Mouse (Mus musculus): Measurements from ENCODE around the gene Fam189a1. TPM values are rescaled to one million over a fixed set of nuclear protein-coding genes. Genes with fewer than 3 reads are reported as not detected.

Fam189a1 gene
- polyA plus RNA-seq, 1 experiment from 2014 or later = 2.7 TPM

GRCm38 (mm10) chr7:65153846-65154245 lies 2.5 kb downstream of the Fam189a1 start:
- no peak overlapping the region for H3K27ac ChIP-seq (ENCODE audit: low read depth, low read length)
- no peak for ATAC-seq (replicated peaks; ENCODE audit: low FRiP score)
- H3K4me3 ChIP-seq (ENCODE audit: low read depth, low read length) = no peak overlapping the region
- H3K9me3 ChIP-seq (ENCODE audit: control insufficient read depth, low read length) = no peaks in the 10 kb centered on the region
- H3K9ac ChIP-seq (ENCODE audit: low read length) = no peak overlapping the region
- DNase-seq (ENCODE audit: low spot score) = no peak
- H3K36me3 ChIP-seq (ENCODE audit: control insufficient read depth, insufficient read depth, low read length) = no peaks in the 10 kb centered on the region
- WGBS = 80% methylated on average over 7 of the region's 7 CpGs
- H3K27me3 ChIP-seq (ENCODE audit: control insufficient read depth, insufficient read depth, low read length) = peaks cover 37% of the 10 kb centered on the region
- H3K4me1 ChIP-seq (replicated peaks; ENCODE audit: control insufficient read depth, insufficient read depth, low read length) = peaks cover 3% of the 10 kb centered on the region; the same call in 1 of the 2 replicates
- H3K4me2 ChIP-seq (ENCODE audit: low read depth, low read length, severe bottlenecking) = no peak overlapping the region

GRCm38 (mm10) chr7:65151526-65151925 lies 4.8 kb downstream of the Fam189a1 start:
- no peak for DNase-seq (ENCODE audit: low spot score)
- Histone ChIP-seq H3K27ac (ENCODE audit: low read depth, low read length) (no peak overlapping the region), H3K4me3 (ENCODE audit: low read depth, low read length) (no peak overlapping the region), H3K4me2 (ENCODE audit: low read depth, low read length, severe bottlenecking) (no peak overlapping the region), H3K4me1 (replicated peaks; ENCODE audit: control insufficient read depth, insufficient read depth, low read length) (0 out of 2 replicates have a peak, but pooled peaks cover 3% of the 10 kb centered on the region), H3K9me3 (ENCODE audit: control insufficient read depth, low read length) (no peaks in the 10 kb centered on the region), H3K36me3 (ENCODE audit: control insufficient read depth, insufficient read depth, low read length) (no peaks in the 10 kb centered on the region), H3K9ac (ENCODE audit: low read length) (no peak overlapping the region), H3K27me3 (ENCODE audit: control insufficient read depth, insufficient read depth, low read length) (peaks cover 14% of the 10 kb centered on the region)
- no peak for ATAC-seq (replicated peaks; ENCODE audit: low FRiP score)
- 90% methylated on average over 7 of the region's 7 CpGs for WGBS

- DNase-seq (ENCODE audit: low spot score) (no peak), ATAC-seq (replicated peaks; ENCODE audit: low FRiP score) (no peak)
- no peak overlapping the region for H3K27ac ChIP-seq (ENCODE audit: low read depth, low read length)
- H3K27me3 ChIP-seq (ENCODE audit: control insufficient read depth, insufficient read depth, low read length) = 0 out of 2 replicates have a peak, but pooled peaks cover 2% of the 10 kb centered on the region
- 86% methylated on average over 9 of the region's 9 CpGs for WGBS
- no peak overlapping the region for H3K4me2 ChIP-seq (ENCODE audit: low read depth, low read length, severe bottlenecking)
- no peaks in the 10 kb centered on the region for H3K36me3 ChIP-seq (ENCODE audit: control insufficient read depth, insufficient read depth, low read length)
- H3K9ac ChIP-seq (ENCODE audit: low read length) = no peak overlapping the region
- no peaks in the 10 kb centered on the region for H3K9me3 ChIP-seq (ENCODE audit: control insufficient read depth, low read length)
- H3K4me3 ChIP-seq (ENCODE audit: low read depth, low read length) = no peak overlapping the region
- no peaks in the 10 kb centered on the region for H3K4me1 ChIP-seq (replicated peaks; ENCODE audit: control insufficient read depth, insufficient read depth, low read length)
Observed at GRCm38 (mm10) chr7:65149040-65149439, 7.3 kb downstream of the Fam189a1 start.

- Histone ChIP-seq H3K4me2 (ENCODE audit: low read depth, low read length, severe bottlenecking) (no peak overlapping the region), H3K36me3 (ENCODE audit: control insufficient read depth, insufficient read depth, low read length) (no peaks in the 10 kb centered on the region), H3K27me3 (ENCODE audit: control insufficient read depth, insufficient read depth, low read length) (no peaks in the 10 kb centered on the region), H3K9ac (ENCODE audit: low read length) (no peak overlapping the region), H3K4me1 (replicated peaks; ENCODE audit: control insufficient read depth, insufficient read depth, low read length) (no peaks in the 10 kb centered on the region), H3K27ac (ENCODE audit: low read depth, low read length) (no peak overlapping the region), H3K4me3 (ENCODE audit: low read depth, low read length) (no peak overlapping the region), H3K9me3 (ENCODE audit: control insufficient read depth, low read length) (no peaks in the 10 kb centered on the region)
- no peak for ATAC-seq (replicated peaks; ENCODE audit: low FRiP score)
- no peak for DNase-seq (ENCODE audit: low spot score)
- 68% methylated on average over 6 of the region's 6 CpGs for WGBS
Observed at GRCm38 (mm10) chr7:65144881-65145280, 11.5 kb downstream of the Fam189a1 start.

- Histone ChIP-seq H3K36me3 (ENCODE audit: control insufficient read depth, insufficient read depth, low read length) (no peaks in the 10 kb centered on the region), H3K27me3 (ENCODE audit: control insufficient read depth, insufficient read depth, low read length) (no peaks in the 10 kb centered on the region), H3K9me3 (ENCODE audit: control insufficient read depth, low read length) (no peaks in the 10 kb centered on the region), H3K9ac (ENCODE audit: low read length) (no peak overlapping the region), H3K4me1 (replicated peaks; ENCODE audit: control insufficient read depth, insufficient read depth, low read length) (no peaks in the 10 kb centered on the region), H3K4me2 (ENCODE audit: low read depth, low read length, severe bottlenecking) (no peak overlapping the region), H3K27ac (ENCODE audit: low read depth, low read length) (no peak overlapping the region), H3K4me3 (ENCODE audit: low read depth, low read length) (no peak overlapping the region)
- DNase-seq (ENCODE audit: low spot score) (no peak), ATAC-seq (replicated peaks; ENCODE audit: low FRiP score) (no peak)
- WGBS = 77% methylated on average over 6 of the region's 6 CpGs
Observed at GRCm38 (mm10) chr7:65141907-65142698, 14.3 kb downstream of the Fam189a1 start.

GRCm38 (mm10) chr7:65140832-65141231 lies 15.5 kb downstream of the Fam189a1 start:
- Histone ChIP-seq H3K4me3 (ENCODE audit: low read depth, low read length) (no peak overlapping the region), H3K9me3 (ENCODE audit: control insufficient read depth, low read length) (no peaks in the 10 kb centered on the region), H3K36me3 (ENCODE audit: control insufficient read depth, insufficient read depth, low read length) (no peaks in the 10 kb centered on the region), H3K4me1 (replicated peaks; ENCODE audit: control insufficient read depth, insufficient read depth, low read length) (no peaks in the 10 kb centered on the region), H3K4me2 (ENCODE audit: low read depth, low read length, severe bottlenecking) (no peak overlapping the region), H3K27me3 (ENCODE audit: control insufficient read depth, insufficient read depth, low read length) (no peaks in the 10 kb centered on the region), H3K27ac (ENCODE audit: low read depth, low read length) (no peak overlapping the region), H3K9ac (ENCODE audit: low read length) (no peak overlapping the region)
- 85% methylated on average over 5 of the region's 5 CpGs for WGBS
- DNase-seq (ENCODE audit: low spot score) = no peak
- ATAC-seq (replicated peaks; ENCODE audit: low FRiP score) = no peak

GRCm38 (mm10) chr7:65140099-65140498 lies 16.3 kb downstream of the Fam189a1 start:
- WGBS = 86% methylated on average over 5 of the region's 5 CpGs
- Histone ChIP-seq H3K9ac (ENCODE audit: low read length) (no peak overlapping the region), H3K4me1 (replicated peaks; ENCODE audit: control insufficient read depth, insufficient read depth, low read length) (no peaks in the 10 kb centered on the region), H3K4me2 (ENCODE audit: low read depth, low read length, severe bottlenecking) (no peak overlapping the region), H3K4me3 (ENCODE audit: low read depth, low read length) (no peak overlapping the region), H3K27me3 (ENCODE audit: control insufficient read depth, insufficient read depth, low read length) (no peaks in the 10 kb centered on the region), H3K36me3 (ENCODE audit: control insufficient read depth, insufficient read depth, low read length) (no peaks in the 10 kb centered on the region), H3K9me3 (ENCODE audit: control insufficient read depth, low read length) (no peaks in the 10 kb centered on the region), H3K27ac (ENCODE audit: low read depth, low read length) (no peak overlapping the region)
- ATAC-seq (replicated peaks; ENCODE audit: low FRiP score) = no peak
- no peak for DNase-seq (ENCODE audit: low spot score)

- no peak for ATAC-seq (replicated peaks; ENCODE audit: low FRiP score)
- 89% methylated on average over 3 of the region's 3 CpGs for WGBS
Observed at GRCm38 (mm10) chr7:65123766-65124165, 32.6 kb downstream of the Fam189a1 start.

GRCm38 (mm10) chr7:65116903-65117302 lies 39.5 kb downstream of the Fam189a1 start:
- no peak overlapping the region for H3K4me2 ChIP-seq (ENCODE audit: low read depth, low read length, severe bottlenecking)
- ATAC-seq (replicated peaks; ENCODE audit: low FRiP score) = no peak
- H3K9me3 ChIP-seq (ENCODE audit: control insufficient read depth, low read length) = no peaks in the 10 kb centered on the region
- H3K27me3 ChIP-seq (ENCODE audit: control insufficient read depth, insufficient read depth, low read length) = no peaks in the 10 kb centered on the region
- H3K9ac ChIP-seq (ENCODE audit: low read length) = no peak overlapping the region
- no peak overlapping the region for H3K4me3 ChIP-seq (ENCODE audit: low read depth, low read length)
- no peaks in the 10 kb centered on the region for H3K36me3 ChIP-seq (ENCODE audit: control insufficient read depth, insufficient read depth, low read length)
- no peak for DNase-seq (ENCODE audit: low spot score)
- no peaks in the 10 kb centered on the region for H3K4me1 ChIP-seq (replicated peaks; ENCODE audit: control insufficient read depth, insufficient read depth, low read length)
- H3K27ac ChIP-seq (ENCODE audit: low read depth, low read length) = no peak overlapping the region
- 91% methylated on average over 7 of the region's 7 CpGs for WGBS

More at GRCm38 (mm10) chr7:65123766-65124165, 32.6 kb downstream of the Fam189a1 start:
- Histone ChIP-seq H3K4me3 (ENCODE audit: low read depth, low read length) (no peak overlapping the region), H3K4me2 (ENCODE audit: low read depth, low read length, severe bottlenecking) (no peak overlapping the region), H3K27me3 (ENCODE audit: control insufficient read depth, insufficient read depth, low read length) (no peaks in the 10 kb centered on the region), H3K36me3 (ENCODE audit: control insufficient read depth, insufficient read depth, low read length) (no peaks in the 10 kb centered on the region), H3K9ac (ENCODE audit: low read length) (no peak overlapping the region), H3K9me3 (ENCODE audit: control insufficient read depth, low read length) (no peaks in the 10 kb centered on the region), H3K4me1 (replicated peaks; ENCODE audit: control insufficient read depth, insufficient read depth, low read length) (no peaks in the 10 kb centered on the region), H3K27ac (ENCODE audit: low read depth, low read length) (no peak overlapping the region)
- DNase-seq (ENCODE audit: low spot score) = no peak
